Mouse (Mus musculus) heart, adult 8-10 months (tissue): Measurements from ENCODE around the gene Smg1. TPM values are rescaled to one million over a fixed set of nuclear protein-coding genes. Genes with fewer than 3 reads are reported as not detected.

Source experiments
- DNase-seq: peaks from one replicate; pipeline ENCODE4 v3.0.0; 2022; ENCODE audit warnings: low spot score
- total RNA-seq, 4 experiments: library from RNA; stranded (reverse); gene quantifications; 2 replicates each; pipeline ENCODE4 v1.2.4; 2022

The Smg1 gene
- total RNA-seq, 4 experiments from 2014 or later, result 28.8 to 35.6 (median 30.2) TPM

DNA sequence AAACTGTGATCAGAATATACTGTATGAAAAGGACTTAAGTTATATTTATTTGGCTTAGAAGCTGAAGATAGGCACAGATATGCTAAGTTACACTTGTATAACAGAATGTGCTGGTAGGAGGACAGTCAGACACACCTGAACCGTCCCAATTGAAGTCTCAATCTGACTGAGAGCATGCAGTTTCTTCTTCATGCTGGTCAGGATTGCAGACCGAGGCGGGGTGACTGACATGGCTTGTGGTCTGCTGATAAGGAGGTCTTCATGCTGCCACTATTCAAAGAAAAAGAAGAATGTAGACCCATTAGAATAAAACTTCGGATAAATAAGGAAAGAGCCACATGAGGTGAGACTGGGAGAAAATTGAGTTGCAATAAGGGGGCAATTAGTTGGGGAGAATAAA lies 100.3 kb downstream of the Smg1 start:
- DNase-seq, result no peak

GRCm38 (mm10) chr7:118141271-118141670 lies 102.2 kb downstream of the Smg1 start:
- DNase-seq, result no peak

DNA sequence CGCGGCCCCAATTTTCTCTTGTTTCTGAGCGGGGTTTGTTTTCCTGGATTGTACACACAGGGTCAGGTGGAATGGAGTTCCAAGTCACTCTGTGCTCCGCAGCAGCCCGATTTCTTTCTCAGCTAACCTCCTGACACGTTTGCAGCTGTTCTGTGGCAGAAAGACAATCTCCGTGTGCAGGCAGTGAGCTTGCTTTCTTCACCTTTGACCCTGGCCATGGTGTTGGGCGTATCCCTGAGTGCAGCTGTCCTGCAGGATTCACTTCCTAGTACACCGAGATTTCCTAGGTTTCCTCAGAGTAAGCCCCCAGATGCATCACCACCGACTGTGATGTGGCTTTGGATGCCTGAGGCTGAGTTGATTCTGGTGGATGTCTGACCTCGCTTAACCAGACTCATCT lies 108.3 kb downstream of the Smg1 start:
- DNase-seq, result no peak

DNA sequence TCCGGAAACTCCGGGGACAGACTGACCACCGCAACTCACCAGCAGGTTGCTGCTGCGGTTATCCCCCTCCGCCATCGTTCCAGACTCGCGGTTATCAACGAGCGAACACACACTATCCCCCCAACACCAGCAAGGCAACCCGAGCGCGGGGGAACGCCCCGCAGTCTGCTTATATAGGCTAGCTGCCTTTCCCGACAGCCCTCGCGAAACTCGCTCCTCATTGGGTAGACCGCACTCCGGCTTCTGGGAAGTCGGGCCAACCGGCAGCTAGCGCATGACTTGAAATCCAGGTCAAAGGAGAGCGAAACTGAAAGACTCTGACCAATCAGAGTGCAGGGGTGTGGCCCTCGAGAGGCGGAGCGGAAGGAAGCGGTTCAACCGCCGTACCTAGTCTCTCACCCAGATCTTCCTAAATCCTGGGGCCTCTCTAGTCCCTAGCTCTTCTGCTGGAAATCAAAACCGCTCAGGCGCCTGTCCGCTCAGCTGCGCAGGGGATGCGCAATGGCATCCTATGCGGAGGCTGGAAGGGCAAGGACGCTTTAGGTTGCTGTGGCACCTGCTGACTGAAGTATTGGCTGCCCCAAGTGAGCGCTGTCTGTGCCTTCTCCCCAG lies 113.9 kb downstream of the Smg1 start, which contains the start of gene Arl6ip1:
TSS of gene Arl6ip1 (minus strand) at position 233 of the 612 bp plus-strand sequence.
- DNase-seq, result peak; percentile 99

DNA sequence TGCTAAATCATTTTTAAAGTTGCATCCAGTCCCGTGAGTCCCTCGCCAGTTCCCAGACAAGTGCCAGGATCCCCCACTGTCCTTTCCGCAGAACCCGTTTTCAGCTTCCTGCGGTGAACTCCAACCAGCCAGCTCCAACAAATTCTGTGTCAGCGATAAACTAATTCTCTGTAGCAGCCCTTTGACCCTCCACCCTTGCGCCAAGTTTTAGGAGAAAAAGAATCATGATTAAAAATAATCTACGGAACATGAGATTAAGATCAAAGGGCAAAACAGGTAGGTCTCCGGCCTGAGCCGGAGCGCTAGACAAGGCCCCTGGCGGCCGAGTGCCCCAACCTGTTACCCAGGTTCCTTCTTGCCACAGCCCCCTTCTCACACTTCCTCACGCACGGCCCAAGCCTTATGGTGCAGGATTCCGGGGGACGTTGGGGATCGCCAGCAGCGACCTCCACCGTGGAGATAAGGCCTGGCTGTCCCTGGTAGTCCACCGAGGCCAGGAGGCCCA lies 114.5 kb downstream of the Smg1 start:
- DNase-seq, result no peak

DNA sequence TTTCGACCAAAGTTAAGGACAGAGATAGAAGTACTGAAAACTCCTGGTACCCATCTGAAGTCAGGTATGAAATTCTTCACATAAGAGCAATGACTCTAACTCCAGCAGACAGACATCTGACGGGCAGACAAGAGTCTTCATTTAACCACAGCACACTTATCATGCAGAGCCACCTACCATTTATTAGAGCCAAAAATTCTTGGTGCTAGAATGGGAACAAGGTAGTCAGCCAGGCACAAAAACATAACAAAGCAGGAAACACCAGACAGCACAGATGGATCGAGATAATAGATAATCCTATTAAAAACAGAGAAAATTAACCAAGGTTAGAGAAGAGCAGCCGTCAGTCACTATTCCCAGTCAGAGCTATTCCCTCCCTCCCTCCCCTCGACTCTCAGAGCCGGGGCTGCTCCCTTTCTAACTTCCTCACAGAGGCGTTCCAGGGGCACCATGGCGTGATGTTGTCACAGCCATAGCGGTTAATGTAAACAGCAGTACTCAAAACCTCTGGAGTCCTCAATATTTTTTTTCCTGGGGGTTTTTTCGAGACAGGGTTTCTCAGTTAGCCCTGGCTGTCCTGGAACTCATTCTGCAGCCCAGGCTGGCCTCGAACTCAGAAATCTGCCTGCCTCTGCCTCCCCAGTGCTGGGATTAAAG lies 117.1 kb downstream of the Smg1 start:
- DNase-seq, result no peak

DNA sequence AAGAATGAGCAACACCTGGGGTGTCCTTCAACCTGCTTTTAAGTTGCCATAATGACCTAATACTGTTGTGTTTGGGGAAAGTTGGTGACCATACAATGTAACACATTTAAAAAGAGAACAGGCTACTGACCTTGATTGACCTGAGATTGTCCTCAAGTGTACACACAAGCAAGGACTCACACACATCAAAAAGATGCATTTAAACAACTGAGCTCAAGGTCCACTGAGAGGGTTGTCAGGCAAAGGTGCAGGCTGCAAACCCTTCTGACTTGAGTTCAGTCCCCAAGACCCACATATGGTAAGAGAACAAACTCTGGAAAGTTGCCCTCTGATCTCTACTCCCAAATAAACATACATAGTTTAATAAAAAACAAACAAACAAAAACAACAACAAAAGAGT lies 117.7 kb downstream of the Smg1 start:
- no peak for DNase-seq

DNA sequence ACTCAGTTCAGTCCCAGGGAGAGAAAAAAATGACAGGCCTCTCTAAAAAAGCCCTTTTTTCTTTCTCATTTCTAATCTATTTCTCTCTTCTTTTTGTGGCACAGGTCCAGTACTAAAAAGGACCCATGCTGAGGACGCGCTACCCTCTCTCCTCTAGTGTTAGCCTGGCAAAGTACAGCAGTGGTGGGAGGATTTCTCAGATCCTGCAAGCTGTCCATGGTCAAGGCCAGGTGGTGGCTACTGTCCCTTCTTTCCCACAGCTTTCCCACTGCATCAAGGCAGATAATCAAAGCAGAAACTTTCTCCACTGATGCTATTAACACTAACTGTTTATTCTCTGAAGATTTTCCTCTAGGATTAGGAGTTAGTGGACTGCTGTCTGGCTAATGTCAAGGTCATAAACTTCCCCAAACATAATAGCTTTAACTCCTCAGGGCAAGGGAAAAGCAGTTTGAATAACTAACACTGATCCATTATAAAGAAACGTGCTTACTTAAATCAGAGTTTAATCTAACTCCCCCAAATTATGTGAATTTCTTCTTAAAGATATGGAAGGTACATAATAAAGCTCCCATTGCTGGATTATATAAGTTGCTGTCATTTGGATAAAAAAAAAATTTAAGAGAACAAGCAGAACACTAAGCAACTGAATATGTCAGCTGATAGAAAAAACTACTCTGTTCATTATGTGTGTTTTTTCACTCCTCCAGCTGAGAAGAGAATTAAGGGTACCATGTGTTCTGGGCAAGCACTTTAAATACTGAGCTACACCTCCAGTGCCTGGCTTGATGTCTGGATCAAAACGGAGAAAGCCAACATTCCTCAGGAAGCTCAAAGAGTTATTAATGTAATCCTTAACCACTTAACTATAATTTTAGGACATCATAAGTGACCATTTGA lies 119.7 kb downstream of the Smg1 start:
- no peak for DNase-seq

- DNase-seq, result no peak
These were observed 121.2 kb downstream of the Smg1 start for GRCm38 (mm10) chr7:118122235-118122634.

- DNase-seq, result no peak
These were observed 122.8 kb downstream of the Smg1 start for GRCm38 (mm10) chr7:118120654-118121053.

DNA sequence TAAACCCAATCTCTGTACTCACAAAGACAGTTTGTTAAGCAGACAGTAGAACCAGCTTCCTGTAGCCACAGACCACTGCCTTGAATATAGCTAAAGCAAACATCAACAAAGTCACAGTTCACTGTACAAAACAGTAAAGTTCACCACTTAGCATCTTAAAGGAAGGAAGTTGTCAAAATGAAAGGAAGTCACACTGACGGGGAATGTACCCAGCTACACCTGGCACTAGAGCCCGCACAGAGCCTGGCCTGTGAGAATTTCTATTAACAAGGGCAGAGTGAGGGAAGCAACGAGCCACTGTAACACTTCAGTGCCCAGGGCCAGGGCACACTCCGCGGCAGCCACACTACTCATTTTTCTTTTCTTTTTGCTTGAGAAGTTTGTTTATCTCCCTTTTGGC lies 123.5 kb downstream of the Smg1 start:
- no peak for DNase-seq

DNA sequence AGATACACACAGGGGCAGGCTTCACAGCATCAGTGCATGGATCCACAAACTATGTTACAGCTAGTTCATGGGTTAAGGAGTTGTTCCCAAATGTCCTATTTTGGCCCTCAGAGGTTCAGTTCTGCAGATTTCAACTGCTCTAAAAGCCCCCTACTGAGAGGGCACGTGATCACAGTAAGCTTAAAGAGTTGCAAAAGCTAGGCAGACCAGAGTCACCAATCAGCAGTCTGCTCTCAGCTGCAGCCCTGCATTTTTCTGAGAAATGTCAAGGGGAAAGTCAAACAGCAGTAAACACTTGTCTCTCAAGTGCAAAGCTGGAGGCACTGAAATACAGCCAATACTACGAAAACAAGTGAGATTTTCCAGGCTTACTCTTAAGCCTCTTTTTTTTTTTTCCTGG lies 124.3 kb downstream of the Smg1 start:
- no peak for DNase-seq

GRCm38 (mm10) chr7:118118426-118118825 lies 125.0 kb downstream of the Smg1 start:
- DNase-seq, result no peak

DNA sequence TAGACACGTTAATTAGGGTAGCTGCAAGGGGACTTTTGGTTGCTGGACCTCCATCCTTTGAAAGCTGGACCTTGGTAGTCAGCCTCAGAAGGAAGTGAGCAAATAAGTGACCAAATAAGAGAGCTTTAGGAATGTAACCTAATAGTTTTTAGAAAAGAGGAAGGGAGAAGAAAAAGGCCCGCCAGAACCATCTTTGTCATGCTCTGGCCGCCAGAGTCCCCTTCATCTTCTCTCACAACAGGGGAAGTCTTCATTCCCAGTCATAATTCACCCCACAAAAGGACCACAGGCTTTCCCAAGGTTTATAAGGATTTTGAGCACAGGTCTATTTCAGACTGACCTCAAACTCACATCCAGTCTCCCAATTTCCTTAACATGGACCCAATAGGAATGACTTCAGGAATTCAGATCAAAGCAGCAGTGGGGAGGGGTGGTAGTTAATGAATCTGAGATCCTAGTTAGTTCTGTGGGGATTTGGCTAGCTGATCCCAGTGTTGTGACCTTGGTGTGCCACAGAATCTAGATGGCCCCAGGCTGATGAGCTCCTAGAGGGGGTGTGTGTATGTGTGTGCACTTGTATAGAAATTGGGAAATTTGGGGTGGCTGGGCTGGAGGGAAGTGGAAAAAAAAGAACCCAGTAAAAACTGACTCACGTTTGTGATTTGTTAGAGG lies 125.8 kb downstream of the Smg1 start:
- DNase-seq, result no peak

GRCm38 (mm10) chr7:118116787-118117538 lies 126.5 kb downstream of the Smg1 start:
- no peak for DNase-seq

DNA sequence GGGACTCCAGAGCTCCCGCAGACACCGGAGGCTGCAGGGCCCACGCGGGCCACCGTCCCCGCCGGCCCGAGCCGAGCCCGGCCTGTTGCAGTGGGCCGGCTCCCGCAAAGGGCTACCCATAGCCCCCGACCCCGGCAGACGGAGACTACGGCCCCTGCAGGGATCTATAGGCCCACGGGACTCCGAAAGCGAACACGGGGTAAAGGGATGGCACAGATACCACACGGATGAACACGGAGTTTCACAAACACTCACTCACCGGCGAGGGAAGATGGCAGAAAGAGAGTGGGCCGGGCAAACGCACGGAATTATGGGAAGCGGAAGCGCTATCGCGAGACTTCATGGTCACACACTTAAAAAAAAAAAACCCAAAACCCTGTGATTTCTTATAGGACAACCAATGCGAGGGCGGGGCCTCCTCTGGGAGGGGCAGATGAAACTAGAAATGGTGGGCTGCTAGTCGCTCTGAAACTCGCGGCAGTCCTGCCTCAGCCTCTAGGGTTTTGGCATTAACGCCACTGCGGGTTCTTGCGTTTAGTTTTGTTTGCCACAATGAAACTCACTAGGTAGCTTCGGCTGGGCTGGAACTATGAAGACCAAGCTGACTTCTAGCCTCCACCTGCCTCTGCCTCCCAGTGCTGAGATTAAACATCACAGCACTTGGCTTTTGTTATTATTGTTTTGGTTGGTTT lies 127.4 kb downstream of the Smg1 start, which contains the start of gene Rps15a:
TSS of gene Rps15a (minus strand) at position 312 of the 692 bp plus-strand sequence.
- DNase-seq, result peak; percentile 95

DNA sequence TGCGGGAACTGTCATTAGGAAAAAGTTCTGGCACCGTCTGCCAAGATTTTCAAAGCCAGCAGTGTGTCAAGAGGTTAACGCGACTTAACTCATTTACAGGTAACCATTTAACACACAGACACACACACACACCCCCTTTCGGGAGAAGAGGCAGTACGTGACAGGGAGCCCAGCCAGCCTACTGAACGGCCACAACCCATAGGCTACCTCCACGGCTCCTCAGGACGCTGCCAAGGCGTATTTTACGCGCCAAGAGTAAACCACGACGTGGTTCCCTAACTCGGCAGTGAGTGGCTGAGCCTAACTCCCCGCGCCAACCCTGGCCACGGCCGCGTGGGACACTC lies 128.0 kb downstream of the Smg1 start:
- DNase-seq, result no peak

GRCm38 (mm10) chr7:118113541-118114297 lies 129.8 kb downstream of the Smg1 start:
- DNase-seq, result no peak

GRCm38 (mm10) chr7:118111128-118111527 lies 132.3 kb downstream of the Smg1 start:
- no peak for DNase-seq

DNA sequence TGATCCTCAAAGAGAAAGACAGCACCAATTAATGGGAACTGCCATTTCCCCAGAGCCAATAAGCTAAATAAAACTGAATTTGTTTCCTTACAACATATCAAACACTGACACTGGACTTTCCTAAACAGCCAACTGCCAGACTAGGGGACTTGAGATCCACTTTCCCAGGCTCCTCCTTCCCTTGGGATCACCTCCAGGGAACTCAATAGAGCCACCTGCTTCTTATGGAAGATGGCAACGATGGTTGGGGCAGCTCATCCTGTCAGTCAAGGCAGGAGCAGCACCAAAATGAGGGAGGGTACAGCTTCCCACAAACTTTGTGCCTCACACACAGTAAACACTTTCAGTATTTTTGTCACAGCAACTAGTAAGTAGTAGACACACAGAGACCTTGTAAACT lies 135.8 kb downstream of the Smg1 start:
- DNase-seq, result no peak
